Mouse (Mus musculus) splenic B cell, adult 2 months (primary cell): ENCODE measurements around the gene Arfip1.

Experiments used
- DNase-seq: peaks from one replicate; pipeline ENCODE4 v3.0.0-alpha.2; 2011; ENCODE audit warnings: low read depth, low spot score
- H3K27me3 ChIP-seq: 2 replicates; pipeline ENCODE4 v1.6.1; 2012; ENCODE audit warnings: mild to moderate bottlenecking, low read length, moderate library complexity, mixed read lengths; ENCODE audit not compliant: control insufficient read depth, poor library complexity, insufficient read depth, severe bottlenecking
- H3K36me3 ChIP-seq: 2 replicates; pipeline ENCODE4 v1.6.1; 2012; ENCODE audit warnings: mild to moderate bottlenecking, low read length, moderate library complexity, mixed read lengths; ENCODE audit not compliant: control insufficient read depth, poor library complexity, insufficient read depth, severe bottlenecking

Gene Arfip1

GRCm38 (mm10) chr3:84488716-84489115, 93.7 kb downstream of the Arfip1 start:
- Histone ChIP-seq H3K27me3 (no peaks in the 10 kb centered on the region), H3K36me3 (0 out of 2 replicates have a peak, but pooled peaks cover 2% of the 10 kb centered on the region)
- DNase-seq: no peak

- H3K36me3 ChIP-seq: no peaks in the 10 kb centered on the region
- DNase-seq: no peak
These were observed 97.5 kb downstream of the Arfip1 start for GRCm38 (mm10) chr3:84484891-84485290.

GRCm38 (mm10) chr3:84484333-84484732, 98.1 kb downstream of the Arfip1 start:
- Histone ChIP-seq H3K36me3 (no peaks in the 10 kb centered on the region), H3K27me3 (no peaks in the 10 kb centered on the region; the same call in 1 of the 2 replicates)
- DNase-seq: no peak

More at GRCm38 (mm10) chr3:84484891-84485290, 97.5 kb downstream of the Arfip1 start:
- H3K27me3 ChIP-seq: no peaks in the 10 kb centered on the region; the same call in 1 of the 2 replicates

- Histone ChIP-seq H3K27me3 (no peaks in the 10 kb centered on the region; the same call in 1 of the 2 replicates), H3K36me3 (no peaks in the 10 kb centered on the region)
- no peak for DNase-seq
These were observed 100.3 kb downstream of the Arfip1 start for GRCm38 (mm10) chr3:84482121-84482520.

- DNase-seq: no peak
- Histone ChIP-seq H3K36me3 (no peaks in the 10 kb centered on the region), H3K27me3 (no peaks in the 10 kb centered on the region; the same call in 1 of the 2 replicates)
These were observed 101.3 kb downstream of the Arfip1 start for GRCm38 (mm10) chr3:84481104-84481503.

GRCm38 (mm10) chr3:84480006-84480897, 102.2 kb downstream of the Arfip1 start, which contains the start of gene Fhdc1:
TSS of gene Fhdc1 (minus strand) at chr3:84480429.
- DNase-seq: peak; percentile 33
- H3K27me3 ChIP-seq: no peaks in the 10 kb centered on the region; the same call in 1 of the 2 replicates
- no peaks in the 10 kb centered on the region for H3K36me3 ChIP-seq

- Histone ChIP-seq H3K36me3 (no peaks in the 10 kb centered on the region), H3K27me3 (no peaks in the 10 kb centered on the region; the same call in 1 of the 2 replicates)
- peak; percentile 4 for DNase-seq
These were observed 103.0 kb downstream of the Arfip1 start for GRCm38 (mm10) chr3:84479293-84480005.

- H3K27me3 ChIP-seq: no peaks in the 10 kb centered on the region; the same call in 1 of the 2 replicates
- no peak for DNase-seq
- H3K36me3 ChIP-seq: no peaks in the 10 kb centered on the region
These were observed 103.5 kb downstream of the Arfip1 start for GRCm38 (mm10) chr3:84478896-84479292.

GRCm38 (mm10) chr3:84478195-84478594, 104.2 kb downstream of the Arfip1 start:
- DNase-seq: no peak
- Histone ChIP-seq H3K27me3 (no peaks in the 10 kb centered on the region; the same call in 1 of the 2 replicates), H3K36me3 (no peaks in the 10 kb centered on the region)

GRCm38 (mm10) chr3:84477498-84477897, 104.9 kb downstream of the Arfip1 start:
- no peaks in the 10 kb centered on the region for H3K36me3 ChIP-seq
- no peaks in the 10 kb centered on the region; the same call in 1 of the 2 replicates for H3K27me3 ChIP-seq
- DNase-seq: no peak

GRCm38 (mm10) chr3:84474981-84475775, 107.2 kb downstream of the Arfip1 start:
- no peak for DNase-seq
- H3K27me3 ChIP-seq: no peaks in the 10 kb centered on the region; the same call in 1 of the 2 replicates
- H3K36me3 ChIP-seq: no peaks in the 10 kb centered on the region

- DNase-seq: no peak
- no peaks in the 10 kb centered on the region for H3K27me3 ChIP-seq
- H3K36me3 ChIP-seq: no peaks in the 10 kb centered on the region
These were observed 108.0 kb downstream of the Arfip1 start for GRCm38 (mm10) chr3:84474398-84474797.

- H3K36me3 ChIP-seq: no peaks in the 10 kb centered on the region
- H3K27me3 ChIP-seq: no peaks in the 10 kb centered on the region
- DNase-seq: no peak
These were observed 109.5 kb downstream of the Arfip1 start for GRCm38 (mm10) chr3:84472955-84473354.

GRCm38 (mm10) chr3:84472527-84472926, 109.9 kb downstream of the Arfip1 start:
- DNase-seq: no peak
- no peaks in the 10 kb centered on the region for H3K27me3 ChIP-seq
- H3K36me3 ChIP-seq: no peaks in the 10 kb centered on the region
